Mouse (Mus musculus) heart, embryonic 10.5 days (tissue): ENCODE measurements around the gene Srgap3. TPM values are rescaled to one million over a fixed set of nuclear protein-coding genes. Genes with fewer than 3 reads are reported as not detected.

Experiments
- DNase-seq: peaks from one replicate; pipeline ENCODE4 v3.0.0-alpha.2; 2017; ENCODE audit warnings: low spot score
- H3K27ac ChIP-seq: fragments of 300-500 bp; sonication (generic); 2 replicates; pipeline ENCODE4 v1.5.1; 2016; ENCODE audit warnings: mild to moderate bottlenecking
- H3K27me3 ChIP-seq: fragments of 300-500 bp; sonication (generic); 2 replicates; pipeline ENCODE4 v1.6.1; 2016; ENCODE audit warnings: mild to moderate bottlenecking; ENCODE audit not compliant: poor library complexity, insufficient read depth, severe bottlenecking
- H3K36me3 ChIP-seq: fragments of 300-500 bp; sonication (generic); 2 replicates; pipeline ENCODE4 v1.6.1; 2016; ENCODE audit warnings: mild to moderate bottlenecking, moderate library complexity
- H3K4me1 ChIP-seq: fragments of 300-500 bp; sonication (generic); 2 replicates; pipeline ENCODE4 v1.6.1; 2016; ENCODE audit warnings: mild to moderate bottlenecking
- H3K4me3 ChIP-seq: fragments of 300-500 bp; sonication (generic); 2 replicates; pipeline ENCODE4 v1.5.1; 2016; ENCODE audit warnings: mild to moderate bottlenecking, moderate library complexity
- H3K9me3 ChIP-seq: fragments of 300-500 bp; sonication (generic); 2 replicates; pipeline ENCODE4 v1.6.1; 2016; ENCODE audit warnings: mild to moderate bottlenecking, moderate library complexity
- WGBS: fragments of 180-500 bp; shearing (Covaris S2); methylation state at CpG from one replicate; pipeline ENCODE4 v1.1.7; 2016; 5-methylcytosine and 5-hydroxymethylcytosine counted together
- polyA plus RNA-seq: library from polyadenylated mRNA; unstranded; fragments of >200 nt; fragmentation: Nextera tagmentation; extraction: Ambion mirVana; gene quantifications from 2 replicates; pipeline ENCODE4 v1.2.1, GENCODE M21; 2016

Srgap3 gene
- polyA plus RNA-seq, 1 experiment from 2014 or later = 1.4 TPM

DNA sequence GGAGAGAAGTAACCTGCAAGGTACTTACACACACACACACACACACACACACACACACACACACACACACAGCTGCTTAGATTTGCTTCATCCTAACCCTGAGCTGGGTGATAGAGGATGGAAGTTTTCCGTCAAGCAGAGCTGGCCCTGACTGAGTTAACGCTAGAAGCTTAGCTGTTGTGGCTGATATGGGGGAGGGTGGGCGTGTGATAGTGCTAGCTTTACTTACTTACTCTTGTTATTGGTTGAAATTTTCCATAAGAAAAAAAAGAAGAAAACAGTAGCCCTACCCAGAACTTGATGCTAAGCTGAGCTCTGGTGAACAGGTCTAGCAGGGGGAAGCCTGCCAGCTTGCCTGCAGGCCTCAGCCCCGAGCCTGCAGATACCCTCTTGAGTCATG, 110.4 kb downstream of the Srgap3 start:
- no peaks in the 10 kb centered on the region for H3K36me3 ChIP-seq
- H3K27ac ChIP-seq = no peak overlapping the region

DNA sequence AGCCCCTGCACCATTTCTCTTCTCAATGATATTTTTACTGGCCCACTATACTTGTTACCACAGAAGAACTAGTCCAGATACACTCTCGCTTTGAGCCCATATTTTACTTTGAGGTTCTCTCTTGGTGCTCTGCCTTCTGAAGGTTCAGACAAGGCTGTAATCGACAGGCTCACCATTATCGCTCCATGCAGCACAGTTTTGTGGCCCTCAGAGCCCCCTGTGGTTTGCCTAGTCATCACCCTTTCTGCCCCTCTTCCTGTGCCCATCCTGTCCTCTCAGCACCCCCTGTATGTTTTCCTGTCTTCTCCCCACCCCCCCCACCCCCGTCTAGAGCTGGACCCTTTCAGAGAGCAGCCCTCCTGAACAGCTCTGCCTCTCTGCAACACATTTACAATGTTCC, 111.7 kb downstream of the Srgap3 start:
- H3K9me3 ChIP-seq = no peaks in the 10 kb centered on the region

More for the DNA sequence above, 110.4 kb downstream of the Srgap3 start:
- no peak for DNase-seq
- H3K9me3 ChIP-seq = no peaks in the 10 kb centered on the region
- H3K4me3 ChIP-seq = no peak overlapping the region
- H3K4me1 ChIP-seq = peaks cover 6% of the 10 kb centered on the region; the same call in 1 of the 2 replicates
- peaks cover 5% of the 10 kb centered on the region; the same call in 1 of the 2 replicates for H3K27me3 ChIP-seq
- WGBS = 58% methylated on average over 4 of the region's 4 CpGs

DNA sequence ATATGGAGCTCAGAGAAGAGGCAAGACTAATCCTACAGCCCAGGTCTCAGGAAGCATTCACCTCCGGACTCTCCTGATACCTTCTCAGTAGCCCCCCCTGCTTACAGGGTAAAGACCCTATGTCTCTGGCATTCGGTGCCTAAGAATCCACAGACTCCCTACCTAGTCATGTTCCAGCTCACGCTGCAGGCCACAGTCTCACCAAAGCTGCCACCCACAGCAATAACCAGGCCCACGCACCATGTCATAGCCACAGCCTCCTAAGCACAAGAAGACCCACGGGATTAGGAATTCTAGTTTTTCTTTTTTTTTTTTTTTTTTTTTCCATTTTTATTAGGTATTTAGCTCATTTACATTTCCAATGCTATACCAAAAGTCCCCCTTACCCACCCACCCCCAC, 112.6 kb downstream of the Srgap3 start:
- Histone ChIP-seq H3K4me3 (no peak overlapping the region), H3K36me3 (no peaks in the 10 kb centered on the region), H3K4me1 (0 out of 2 replicates have a peak, but pooled peaks cover 6% of the 10 kb centered on the region), H3K27me3 (peaks cover 5% of the 10 kb centered on the region; the same call in 1 of the 2 replicates), H3K9me3 (no peaks in the 10 kb centered on the region), H3K27ac (no peak overlapping the region)
- no peak for DNase-seq
- 81% methylated on average over 5 of the region's 5 CpGs for WGBS

More for the DNA sequence above, 111.7 kb downstream of the Srgap3 start:
- H3K27me3 ChIP-seq = peaks cover 5% of the 10 kb centered on the region; the same call in 1 of the 2 replicates
- no peaks in the 10 kb centered on the region for H3K36me3 ChIP-seq
- no peak overlapping the region for H3K4me3 ChIP-seq
- DNase-seq = no peak
- H3K27ac ChIP-seq = no peak overlapping the region
- H3K4me1 ChIP-seq = 0 out of 2 replicates have a peak, but pooled peaks cover 6% of the 10 kb centered on the region
- WGBS = 65% methylated on average over 4 of the region's 4 CpGs

DNA sequence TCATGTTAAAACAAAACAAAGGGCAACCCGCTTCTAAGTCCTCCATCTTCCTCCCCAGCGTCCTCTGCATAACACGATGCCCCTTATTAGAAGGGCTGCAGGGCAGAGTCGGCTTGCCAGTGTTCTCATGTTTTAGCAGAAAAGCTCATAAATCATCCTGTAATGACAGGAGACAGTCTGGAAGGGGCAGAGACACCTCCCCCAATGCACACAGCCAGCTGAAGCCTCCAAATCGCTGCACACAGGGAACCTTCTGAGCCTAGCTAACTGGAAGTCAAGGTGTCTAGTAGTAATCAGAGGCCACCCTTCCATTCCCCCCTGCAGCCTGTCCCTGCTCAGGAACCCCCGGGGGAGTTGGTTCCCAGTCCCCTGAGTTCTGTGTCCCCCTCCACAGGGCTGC, 113.3 kb downstream of the Srgap3 start:
- H3K36me3 ChIP-seq = no peaks in the 10 kb centered on the region
- H3K9me3 ChIP-seq = no peaks in the 10 kb centered on the region
- no peak for DNase-seq
- WGBS = 61% methylated on average over 6 of the region's 6 CpGs
- no peak overlapping the region for H3K4me3 ChIP-seq
- H3K4me1 ChIP-seq = 0 out of 2 replicates have a peak, but pooled peaks cover 6% of the 10 kb centered on the region
- peaks cover 1% of the 10 kb centered on the region; the same call in 1 of the 2 replicates for H3K27me3 ChIP-seq
- H3K27ac ChIP-seq = no peak overlapping the region; the same call in 1 of the 2 replicates

DNA sequence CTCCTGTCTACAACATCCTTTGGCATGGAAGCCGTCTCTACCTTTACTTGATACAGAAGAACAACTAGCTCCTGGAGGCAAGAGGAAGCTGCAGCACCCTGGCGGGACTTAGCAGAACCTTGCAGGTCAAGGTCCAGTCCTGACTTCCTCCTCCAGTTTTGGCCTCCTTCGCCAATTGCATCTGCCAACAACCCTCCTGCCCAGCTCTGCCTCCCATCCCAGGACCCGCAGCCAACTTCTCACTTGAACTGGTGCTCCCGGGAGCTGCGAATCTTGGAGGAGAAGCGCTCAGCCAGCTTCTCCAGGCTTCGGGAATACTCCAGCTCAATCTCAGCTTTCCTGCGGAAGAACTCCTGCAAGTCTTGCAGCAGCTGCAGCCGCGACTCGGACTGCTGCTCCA, 117.9 kb downstream of the Srgap3 start:
- Histone ChIP-seq H3K4me3 (no peak overlapping the region), H3K36me3 (no peaks in the 10 kb centered on the region), H3K27ac (no peak overlapping the region), H3K27me3 (peaks cover 5% of the 10 kb centered on the region; the same call in 1 of the 2 replicates), H3K4me1 (0 out of 2 replicates have a peak, but pooled peaks cover 4% of the 10 kb centered on the region), H3K9me3 (no peaks in the 10 kb centered on the region)
- 69% methylated on average over 12 of the region's 12 CpGs for WGBS
- DNase-seq = no peak

DNA sequence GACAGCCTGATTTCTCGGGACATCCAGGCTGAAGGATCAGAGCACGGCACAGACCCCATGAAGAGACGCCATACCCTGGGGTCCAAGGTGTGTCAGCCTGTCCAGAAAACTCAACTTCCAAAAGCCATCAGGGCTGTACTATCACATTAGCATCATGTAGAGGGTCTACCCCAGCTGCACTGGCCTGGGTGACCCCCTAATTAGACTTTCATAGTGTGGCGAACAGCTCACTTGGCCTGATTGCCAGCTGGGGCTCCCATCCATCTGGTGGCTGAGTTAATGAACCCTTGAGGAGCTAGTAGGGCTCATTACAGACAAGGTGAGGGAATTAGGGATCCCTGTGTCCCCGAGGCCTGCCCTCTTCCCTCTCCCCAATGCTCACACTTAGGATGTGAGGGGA, 118.6 kb downstream of the Srgap3 start:
- H3K27ac ChIP-seq = no peak overlapping the region
- H3K27me3 ChIP-seq = peaks cover 5% of the 10 kb centered on the region; the same call in 1 of the 2 replicates
- no peaks in the 10 kb centered on the region for H3K4me1 ChIP-seq
- H3K9me3 ChIP-seq = no peaks in the 10 kb centered on the region
- no peaks in the 10 kb centered on the region for H3K36me3 ChIP-seq
- 78% methylated on average over 5 of the region's 5 CpGs for WGBS
- DNase-seq = no peak
- H3K4me3 ChIP-seq = no peak overlapping the region

DNA sequence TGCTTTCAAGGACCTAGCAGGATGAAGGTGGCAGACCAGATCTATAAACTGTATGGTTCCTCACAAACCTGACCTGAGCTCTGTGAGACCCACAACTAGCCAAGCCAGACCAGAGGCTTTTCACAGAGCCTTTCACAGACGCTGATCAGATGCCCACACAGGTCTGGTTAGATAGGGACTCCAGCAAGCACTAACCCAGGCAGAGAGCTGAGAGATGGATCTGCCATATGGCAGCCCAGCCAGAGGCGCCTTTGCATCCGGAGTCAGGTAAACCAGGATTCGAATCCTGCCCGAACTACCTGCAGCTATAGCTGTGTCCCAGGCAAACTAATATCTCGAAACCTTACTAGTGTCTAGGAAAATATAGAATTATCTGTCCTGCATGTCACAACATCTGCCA, 121.4 kb downstream of the Srgap3 start:
- no peaks in the 10 kb centered on the region for H3K36me3 ChIP-seq
- H3K4me1 ChIP-seq = no peaks in the 10 kb centered on the region
- peaks cover 5% of the 10 kb centered on the region; the same call in 1 of the 2 replicates for H3K27me3 ChIP-seq
- WGBS = 85% methylated on average over 6 of the region's 6 CpGs
- no peak for DNase-seq
- no peak overlapping the region for H3K27ac ChIP-seq
- H3K9me3 ChIP-seq = no peaks in the 10 kb centered on the region
- H3K4me3 ChIP-seq = no peak overlapping the region

DNA sequence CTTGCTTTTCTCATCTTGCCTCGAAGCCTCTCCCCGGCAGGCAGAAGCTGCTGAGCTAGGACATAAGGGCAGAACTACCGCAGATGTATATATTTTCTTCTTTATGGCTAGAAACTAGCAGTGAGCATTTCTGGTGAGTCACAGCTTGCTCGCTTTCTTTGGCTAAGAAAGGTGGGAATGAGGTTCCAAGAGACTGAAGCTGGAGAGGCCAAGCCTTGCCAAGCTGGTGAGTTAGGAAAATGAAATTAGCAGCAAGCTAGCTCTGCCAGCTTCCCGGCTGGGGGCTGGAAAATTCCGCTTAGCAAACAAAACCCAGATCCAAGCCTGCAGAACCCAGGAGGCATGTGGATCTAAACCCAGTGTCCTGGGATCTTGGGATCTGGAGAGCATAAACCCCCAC, 124.0 kb downstream of the Srgap3 start:
- DNase-seq = no peak
- WGBS = 86% methylated on average over 6 of the region's 6 CpGs
- Histone ChIP-seq H3K4me3 (no peak overlapping the region), H3K27me3 (peaks cover 2% of the 10 kb centered on the region; the same call in 1 of the 2 replicates), H3K36me3 (no peaks in the 10 kb centered on the region), H3K27ac (no peak overlapping the region), H3K4me1 (no peaks in the 10 kb centered on the region), H3K9me3 (no peaks in the 10 kb centered on the region)

DNA sequence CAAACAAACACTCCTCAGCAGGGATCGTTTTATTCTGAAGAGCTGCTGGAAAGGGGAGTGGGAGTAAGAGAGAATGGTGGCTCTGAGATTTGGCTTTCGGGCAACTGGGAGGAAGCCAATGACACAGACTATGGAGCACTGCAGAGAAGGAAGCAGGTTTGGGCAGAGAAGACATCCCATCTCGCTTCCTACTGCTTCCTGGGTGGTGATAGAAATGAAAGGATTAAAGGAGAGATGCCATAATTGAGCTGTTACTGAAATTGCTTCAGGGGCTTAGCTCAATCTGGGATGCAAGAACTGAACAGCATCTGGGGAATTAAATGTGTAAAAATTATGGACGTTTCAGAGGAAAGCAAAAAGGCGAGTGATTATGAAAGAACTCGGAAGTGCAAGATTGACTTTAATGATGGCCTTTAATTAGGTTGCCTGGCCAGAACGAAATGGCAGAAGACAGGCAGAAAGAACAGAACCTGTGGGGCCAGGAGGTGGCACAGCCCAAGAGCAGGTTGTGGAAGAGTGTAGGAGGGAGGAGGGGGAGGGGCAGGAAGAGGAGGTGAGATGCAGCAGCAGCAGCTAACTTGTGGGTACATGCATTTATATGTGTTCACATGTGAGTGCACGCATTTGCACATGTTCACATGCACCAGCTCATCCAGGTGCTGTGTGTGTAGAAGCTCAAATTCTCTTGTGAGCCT, 126.6 kb downstream of the Srgap3 start:
- WGBS = 75% methylated on average over 8 of the region's 8 CpGs
- no peaks in the 10 kb centered on the region for H3K27me3 ChIP-seq
- no peaks in the 10 kb centered on the region for H3K4me1 ChIP-seq
- H3K4me3 ChIP-seq = no peak overlapping the region
- DNase-seq = no peak
- no peaks in the 10 kb centered on the region for H3K9me3 ChIP-seq
- no peak overlapping the region for H3K27ac ChIP-seq
- H3K36me3 ChIP-seq = no peaks in the 10 kb centered on the region

DNA sequence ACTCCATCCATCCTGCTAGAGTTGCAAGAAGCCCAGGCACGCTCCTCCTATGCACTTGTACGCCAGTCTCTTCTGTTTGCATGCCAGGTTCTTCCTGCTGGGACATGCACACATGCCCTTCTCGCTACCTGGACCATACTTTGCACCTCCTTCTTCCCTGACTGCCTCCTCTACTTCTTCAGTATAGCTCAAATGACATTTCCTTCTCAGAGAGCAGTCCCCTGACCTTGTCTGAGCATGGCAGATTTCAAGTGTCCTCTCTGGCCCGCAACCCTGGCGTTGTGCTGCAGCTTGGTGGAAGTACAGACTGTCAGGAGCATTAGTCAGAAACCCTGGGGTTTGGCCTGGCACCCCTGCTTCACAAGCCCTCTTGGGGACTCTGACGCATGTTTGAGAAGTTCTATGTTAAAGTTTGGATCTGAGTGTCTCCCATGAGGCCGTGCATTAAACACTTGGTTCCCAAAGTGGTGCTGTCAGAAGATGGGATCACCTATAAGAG, 128.6 kb downstream of the Srgap3 start:
- no peaks in the 10 kb centered on the region for H3K36me3 ChIP-seq
- H3K9me3 ChIP-seq = no peaks in the 10 kb centered on the region
- no peak for DNase-seq
- no peaks in the 10 kb centered on the region for H3K27me3 ChIP-seq
- H3K4me1 ChIP-seq = no peaks in the 10 kb centered on the region
- H3K4me3 ChIP-seq = no peak overlapping the region
- no peak overlapping the region for H3K27ac ChIP-seq
- WGBS = 80% methylated on average over 7 of the region's 7 CpGs

DNA sequence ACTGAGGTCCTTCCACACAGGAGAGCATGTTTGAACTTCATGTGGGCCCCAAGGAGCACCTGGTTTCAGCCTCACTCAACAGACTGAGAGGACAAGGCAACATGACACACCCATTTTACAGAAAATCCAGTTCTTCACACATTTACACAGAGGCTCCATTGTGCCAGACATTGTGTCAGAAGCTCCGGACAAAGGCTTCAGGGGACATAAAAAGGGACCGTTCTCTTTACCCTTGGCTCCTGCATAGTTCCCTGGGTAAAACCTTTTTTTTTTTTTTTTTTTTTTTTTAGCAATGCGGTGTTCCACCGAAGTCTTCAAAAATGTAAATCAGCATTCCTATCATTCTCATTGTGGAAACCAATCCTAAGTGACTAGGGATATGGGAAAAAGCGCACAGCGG, 131.5 kb downstream of the Srgap3 start:
- Histone ChIP-seq H3K27me3 (no peaks in the 10 kb centered on the region), H3K4me1 (no peaks in the 10 kb centered on the region), H3K27ac (no peak overlapping the region), H3K4me3 (no peak overlapping the region), H3K36me3 (no peaks in the 10 kb centered on the region), H3K9me3 (no peaks in the 10 kb centered on the region)
- WGBS = 85% methylated on average over 6 of the region's 6 CpGs
- no peak for DNase-seq

DNA sequence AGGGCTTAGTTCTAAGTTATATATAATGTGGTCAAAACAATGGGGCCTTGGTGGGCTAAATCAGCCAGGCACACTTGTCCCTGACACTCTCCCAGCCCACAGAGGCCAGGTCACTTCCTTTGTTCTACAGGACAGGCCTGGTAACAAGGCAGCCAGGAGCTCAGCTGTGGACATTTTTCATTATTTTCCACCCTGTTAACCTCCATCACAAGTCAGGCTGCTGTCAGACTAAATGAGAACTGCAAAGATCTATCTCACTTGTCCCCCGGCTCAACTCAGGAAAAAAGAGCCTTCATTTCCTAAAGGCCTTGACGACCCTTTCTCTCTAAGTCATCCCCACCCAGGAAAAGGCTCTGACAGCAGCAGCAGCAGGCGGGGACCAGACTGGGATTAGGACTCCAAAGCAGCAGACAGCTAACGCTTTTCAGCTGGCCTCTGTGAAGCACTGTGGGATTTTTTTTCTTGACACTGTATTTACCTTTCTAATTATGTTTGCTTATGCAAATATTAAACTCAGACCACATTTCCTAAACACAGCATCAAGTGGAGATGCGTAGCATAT, 132.5 kb downstream of the Srgap3 start:
- no peaks in the 10 kb centered on the region for H3K27me3 ChIP-seq
- H3K4me1 ChIP-seq = no peaks in the 10 kb centered on the region
- no peak overlapping the region for H3K4me3 ChIP-seq
- 62% methylated on average over 5 of the region's 5 CpGs for WGBS
- H3K9me3 ChIP-seq = no peaks in the 10 kb centered on the region
- no peak for DNase-seq
- H3K27ac ChIP-seq = no peak overlapping the region
- no peaks in the 10 kb centered on the region for H3K36me3 ChIP-seq

DNA sequence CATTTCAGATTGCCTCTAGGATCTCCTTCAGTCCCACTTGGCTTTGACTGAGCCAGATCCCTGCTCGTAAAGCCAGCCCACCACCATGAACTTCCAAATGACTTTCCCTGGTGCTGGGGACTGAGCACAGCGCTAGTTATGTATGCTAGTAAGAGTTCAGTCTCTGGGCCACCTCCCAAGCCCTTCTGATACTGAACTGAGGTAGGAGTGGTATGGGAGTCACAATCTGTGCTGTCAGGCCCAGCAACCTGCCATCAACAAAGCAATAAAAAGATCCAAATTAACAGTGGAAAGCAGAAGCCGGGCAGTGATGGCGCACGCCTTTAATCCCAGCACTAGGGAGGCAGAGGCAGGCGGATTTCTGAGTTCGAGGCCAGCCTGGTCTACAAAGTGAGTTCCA, 134.2 kb downstream of the Srgap3 start:
- Histone ChIP-seq H3K4me3 (no peak overlapping the region), H3K27me3 (no peaks in the 10 kb centered on the region), H3K4me1 (no peaks in the 10 kb centered on the region), H3K36me3 (no peaks in the 10 kb centered on the region), H3K27ac (no peak overlapping the region), H3K9me3 (no peaks in the 10 kb centered on the region)
- 81% methylated on average over 7 of the region's 7 CpGs for WGBS
- DNase-seq = no peak
